Mouse (Mus musculus): Measurements from ENCODE around the gene Ube2g1.
A peak's percentile ranks its signal among the peaks of the same experiment; 100 is the strongest.

DNA sequence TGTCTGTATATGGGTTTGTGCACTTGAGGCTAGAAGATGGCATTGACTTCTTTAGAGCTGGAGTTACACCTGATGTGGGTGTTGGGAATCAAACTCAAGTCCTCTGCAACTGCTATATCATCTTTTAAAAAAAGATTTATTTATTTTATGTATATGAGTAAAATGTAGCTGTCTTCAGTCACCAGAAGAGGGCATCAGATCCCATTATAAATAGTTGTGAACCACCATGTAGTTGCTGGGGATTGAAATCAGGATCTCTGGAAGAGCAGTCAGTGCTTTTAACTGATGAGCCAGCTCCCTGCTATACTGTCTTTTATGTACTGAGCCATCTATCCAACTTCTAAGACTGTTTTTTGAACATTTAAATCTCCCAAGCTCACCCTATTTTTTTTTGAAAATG lies 52.8 kb downstream of the Ube2g1 start:
- TF ChIP-seq CTCF (IDR thresholded peaks at IDR 0.05) (peak; percentile 59), POLR2A (IDR thresholded peaks at IDR 0.05; ENCODE audit: insufficient read depth, low read depth, low read length) (no peak)

All from heart, adult 2 months (tissue).